Mouse (Mus musculus) bone marrow macrophage, adult 2 months (primary cell): ENCODE results near the gene Bcor.

Experiments
- CTCF ChIP-seq: IDR thresholded peaks from 2 replicates; pipeline ENCODE4 v1.5.1; 2012; ENCODE audit warnings: low read depth, mild to moderate bottlenecking, low read length, moderate library complexity
- POLR2A ChIP-seq: IDR thresholded peaks from 2 replicates; pipeline ENCODE4 v1.6.1; 2012; ENCODE audit warnings: mild to moderate bottlenecking, low read depth, low read length, borderline replicate concordance

DNA sequence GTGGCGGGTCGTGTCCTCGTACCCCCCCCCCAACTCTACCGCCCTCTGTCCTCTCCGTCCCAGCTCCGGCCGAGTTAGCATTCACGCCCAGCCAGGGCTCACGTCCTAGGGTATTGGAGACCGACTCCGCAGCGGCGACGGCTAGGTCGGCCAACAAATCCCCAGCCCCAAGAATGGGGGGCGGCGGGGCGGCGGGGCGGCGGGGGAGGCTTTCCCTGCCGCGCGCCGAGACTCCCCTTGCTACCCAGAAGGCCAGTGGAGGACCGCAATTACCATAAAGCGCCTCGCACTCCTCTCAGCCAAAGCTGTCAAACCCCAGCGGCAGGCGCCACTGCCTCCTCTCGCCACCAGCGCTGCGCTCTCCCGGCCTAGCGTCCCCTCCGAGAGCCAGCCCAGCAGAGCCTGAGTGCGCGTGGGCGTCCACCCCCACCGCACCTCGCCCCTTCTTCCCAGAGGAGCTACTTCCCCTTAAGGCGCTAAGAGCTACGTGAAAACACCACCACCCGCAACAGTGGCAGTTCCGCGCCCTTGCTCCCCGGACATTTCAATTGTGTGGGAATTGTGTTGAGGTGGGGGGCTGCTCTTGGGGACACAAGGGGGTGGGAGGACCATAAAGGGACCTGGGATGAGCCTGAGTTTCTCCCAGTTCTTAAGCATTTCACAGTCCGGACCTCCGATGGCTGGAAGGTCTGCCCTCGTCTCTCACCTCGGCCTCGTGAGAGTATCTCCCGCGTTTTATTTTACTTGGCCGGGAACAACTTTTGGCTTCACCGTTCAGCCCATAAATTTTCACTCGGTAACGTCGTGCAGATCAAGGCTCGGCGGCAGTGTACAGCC is 79.0 kb downstream of the Bcor start:
- TF ChIP-seq CTCF (no peak), POLR2A (no peak)
